Mouse (Mus musculus) midbrain, embryonic 16.5 days (tissue): Measurements from ENCODE around the gene Il10rb. TPM values are rescaled to one million over a fixed set of nuclear protein-coding genes. Genes with fewer than 3 reads are reported as not detected.

Source experiments
- ATAC-seq: fragments of 200-750 bp; cut with Nextera tagmentation; 2 replicates; pipeline ENCODE4 v1.8.0; 2017; ENCODE audit warnings: moderate TSS enrichment
- H3K27ac ChIP-seq: fragments of 300-500 bp; sonication (generic); 2 replicates; pipeline ENCODE4 v1.5.1; 2014; ENCODE audit warnings: mild to moderate bottlenecking, low read length, mixed read lengths
- H3K27me3 ChIP-seq: fragments of 300-500 bp; sonication (generic); 2 replicates; pipeline ENCODE4 v1.6.1; 2014; ENCODE audit warnings: low read depth, low read length, mixed read lengths; ENCODE audit not compliant: control insufficient read depth, insufficient read depth
- H3K36me3 ChIP-seq: fragments of 300-500 bp; sonication (generic); 2 replicates; pipeline ENCODE4 v1.6.1; 2014; ENCODE audit warnings: mild to moderate bottlenecking, low read length, moderate library complexity, mixed read lengths; ENCODE audit not compliant: control insufficient read depth, insufficient read depth
- H3K4me1 ChIP-seq: fragments of 300-500 bp; sonication (generic); 2 replicates; pipeline ENCODE4 v1.6.1; 2014; ENCODE audit warnings: mild to moderate bottlenecking, low read length, mixed read lengths; ENCODE audit not compliant: control insufficient read depth, insufficient read depth
- H3K4me2 ChIP-seq: fragments of 300-500 bp; sonication (generic); 2 replicates; pipeline ENCODE4 v1.6.1; 2014; ENCODE audit warnings: mild to moderate bottlenecking, low read length, mixed read lengths
- H3K4me3 ChIP-seq: fragments of 300-500 bp; sonication (generic); 2 replicates; pipeline ENCODE4 v1.5.1; 2014; ENCODE audit warnings: low read depth, mild to moderate bottlenecking, low read length, moderate library complexity, mixed read lengths
- H3K9ac ChIP-seq: fragments of 300-500 bp; sonication (generic); 2 replicates; pipeline ENCODE4 v1.6.1; 2014; ENCODE audit warnings: low read depth, low read length, mixed read lengths
- H3K9me3 ChIP-seq: fragments of 300-500 bp; sonication (generic); replicated peaks from 2 replicates; pipeline ENCODE4 v1.6.1; 2014; ENCODE audit warnings: mild to moderate bottlenecking, low read length, mixed read lengths; ENCODE audit not compliant: control insufficient read depth, poor library complexity, severe bottlenecking
- WGBS: fragments of 180-500 bp; shearing (Covaris S2); extraction: QIAGEN DNeasy Blood & Tissue Kit; methylation state at CpG from one replicate; pipeline ENCODE4 v1.1.7; 2014; 5-methylcytosine and 5-hydroxymethylcytosine counted together
- polyA plus RNA-seq: library from polyadenylated mRNA; unstranded; fragments of >200 nt; fragmentation: Nextera tagmentation; extraction: Ambion mirVana; gene quantifications from 2 replicates; pipeline ENCODE4 v1.2.1, GENCODE M21; 2015

Il10rb gene
- polyA plus RNA-seq, 1 experiment from 2014 or later: 11.1 TPM

- H3K9ac ChIP-seq: no peak overlapping the region
- H3K4me1 ChIP-seq: no peaks in the 10 kb centered on the region
- no peak overlapping the region for H3K27ac ChIP-seq
- ATAC-seq: no peak
- H3K4me3 ChIP-seq: no peak overlapping the region
- WGBS: 74% methylated on average over 5 of the region's 5 CpGs
- no peak overlapping the region for H3K4me2 ChIP-seq
- H3K27me3 ChIP-seq: no peaks in the 10 kb centered on the region
- no peaks in the 10 kb centered on the region for H3K36me3 ChIP-seq
- H3K9me3 ChIP-seq: no peaks in the 10 kb centered on the region
Measured at GRCm38 (mm10) chr16:91418531-91418930, 12.6 kb downstream of the Il10rb start.

DNA sequence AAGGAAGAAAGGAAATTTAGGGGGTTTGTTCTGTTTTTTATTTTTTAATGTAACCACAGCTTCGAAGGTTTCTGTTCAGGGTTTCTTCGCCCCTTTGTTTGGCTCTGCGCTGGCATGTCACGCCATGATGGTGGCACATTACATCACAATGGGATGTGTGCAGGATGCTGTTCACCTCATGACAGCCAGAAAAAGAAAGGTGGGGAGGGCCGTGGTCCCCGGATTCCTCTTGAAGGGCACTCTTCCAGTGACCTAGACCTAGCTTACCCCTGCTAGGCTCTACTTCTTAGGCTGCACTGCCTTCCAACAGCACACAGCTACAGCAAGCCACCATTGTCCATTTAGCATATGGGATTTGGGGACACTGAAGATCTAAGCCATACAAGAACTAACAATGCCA is 19.9 kb downstream of the Il10rb start:
- Histone ChIP-seq H3K4me3 (no peak overlapping the region), H3K9me3 (no peaks in the 10 kb centered on the region), H3K27ac (no peak overlapping the region), H3K4me2 (no peak overlapping the region), H3K27me3 (no peaks in the 10 kb centered on the region), H3K9ac (no peak overlapping the region), H3K36me3 (no peaks in the 10 kb centered on the region), H3K4me1 (no peaks in the 10 kb centered on the region)
- no peak for ATAC-seq
- WGBS: 89% methylated on average over 6 of the region's 6 CpGs

GRCm38 (mm10) chr16:91426586-91426985 is 20.6 kb downstream of the Il10rb start:
- no peak for ATAC-seq
- H3K4me3 ChIP-seq: no peak overlapping the region
- no peaks in the 10 kb centered on the region for H3K27me3 ChIP-seq
- no peak overlapping the region for H3K27ac ChIP-seq
- WGBS: 86% methylated on average over 4 of the region's 4 CpGs
- H3K4me2 ChIP-seq: no peak overlapping the region
- H3K9me3 ChIP-seq: no peaks in the 10 kb centered on the region
- H3K36me3 ChIP-seq: no peaks in the 10 kb centered on the region
- no peak overlapping the region for H3K9ac ChIP-seq
- H3K4me1 ChIP-seq: no peaks in the 10 kb centered on the region

DNA sequence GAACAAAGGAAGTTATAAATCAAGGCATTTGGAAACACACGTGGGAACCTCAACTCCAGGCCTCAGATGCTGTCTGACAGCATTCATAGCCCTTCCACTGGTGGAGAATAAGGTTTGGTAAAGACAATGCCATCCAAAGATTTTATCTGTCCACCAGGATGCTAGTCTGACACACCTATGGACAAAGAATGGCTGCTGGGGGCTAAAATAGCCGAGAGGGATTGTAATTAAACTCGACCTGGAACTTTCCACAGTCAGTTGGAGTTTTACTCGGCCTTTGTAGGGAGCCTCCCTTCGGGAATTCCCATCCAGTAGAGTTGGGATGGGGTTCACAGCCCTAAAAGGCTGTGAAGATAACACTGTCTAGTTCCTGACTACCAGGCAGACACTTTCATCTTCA is 21.5 kb downstream of the Il10rb start:
- Histone ChIP-seq H3K27me3 (no peaks in the 10 kb centered on the region), H3K27ac (no peak overlapping the region), H3K36me3 (no peaks in the 10 kb centered on the region), H3K4me3 (no peak overlapping the region), H3K9me3 (no peaks in the 10 kb centered on the region), H3K4me1 (no peaks in the 10 kb centered on the region), H3K9ac (no peak overlapping the region), H3K4me2 (no peak overlapping the region)
- 77% methylated on average over 5 of the region's 5 CpGs for WGBS
- no peak for ATAC-seq

DNA sequence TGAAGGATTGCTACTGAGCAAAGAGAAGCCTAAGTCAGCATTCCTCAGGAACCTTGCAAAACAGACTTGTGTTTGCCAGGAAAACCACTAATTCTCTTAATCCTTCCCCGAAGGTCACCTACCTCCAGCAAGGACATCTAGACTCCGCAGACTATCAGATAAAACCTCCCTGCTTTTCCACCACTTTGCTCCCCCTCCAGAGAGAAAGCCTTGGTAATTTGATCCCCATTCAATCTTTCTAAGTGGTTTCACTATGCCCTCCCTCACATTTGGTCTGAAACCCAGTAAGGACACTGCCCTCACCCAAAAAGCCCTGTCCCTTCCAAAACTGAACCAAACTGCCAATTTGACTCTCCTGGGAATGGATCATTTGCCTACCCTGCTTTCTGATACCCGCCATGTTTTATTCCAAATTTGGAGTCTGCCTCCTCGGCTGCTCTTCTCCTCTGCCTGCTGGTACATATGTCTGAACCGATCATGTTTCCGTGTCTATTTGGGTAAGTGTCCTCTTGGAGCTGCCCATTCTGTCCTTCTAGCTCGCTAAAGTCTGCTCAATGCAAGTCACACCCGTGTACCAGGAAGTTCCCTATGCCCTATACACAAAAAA is 22.4 kb downstream of the Il10rb start:
- Histone ChIP-seq H3K4me3 (no peak overlapping the region), H3K27me3 (no peaks in the 10 kb centered on the region), H3K27ac (no peak overlapping the region), H3K9ac (no peak overlapping the region), H3K9me3 (no peaks in the 10 kb centered on the region), H3K36me3 (no peaks in the 10 kb centered on the region), H3K4me2 (no peak overlapping the region), H3K4me1 (no peaks in the 10 kb centered on the region)
- WGBS: 81% methylated on average over 8 of the region's 8 CpGs
- no peak for ATAC-seq

- H3K4me3 ChIP-seq: no peak overlapping the region
- H3K9ac ChIP-seq: no peak overlapping the region
- no peaks in the 10 kb centered on the region for H3K36me3 ChIP-seq
- no peak for ATAC-seq
- no peaks in the 10 kb centered on the region for H3K9me3 ChIP-seq
- no peaks in the 10 kb centered on the region for H3K27me3 ChIP-seq
- H3K27ac ChIP-seq: no peak overlapping the region
- H3K4me1 ChIP-seq: no peaks in the 10 kb centered on the region
- no peak overlapping the region for H3K4me2 ChIP-seq
- 37% methylated on average over 5 of the region's 5 CpGs for WGBS
Measured at GRCm38 (mm10) chr16:91432720-91433328, 26.9 kb downstream of the Il10rb start.

DNA sequence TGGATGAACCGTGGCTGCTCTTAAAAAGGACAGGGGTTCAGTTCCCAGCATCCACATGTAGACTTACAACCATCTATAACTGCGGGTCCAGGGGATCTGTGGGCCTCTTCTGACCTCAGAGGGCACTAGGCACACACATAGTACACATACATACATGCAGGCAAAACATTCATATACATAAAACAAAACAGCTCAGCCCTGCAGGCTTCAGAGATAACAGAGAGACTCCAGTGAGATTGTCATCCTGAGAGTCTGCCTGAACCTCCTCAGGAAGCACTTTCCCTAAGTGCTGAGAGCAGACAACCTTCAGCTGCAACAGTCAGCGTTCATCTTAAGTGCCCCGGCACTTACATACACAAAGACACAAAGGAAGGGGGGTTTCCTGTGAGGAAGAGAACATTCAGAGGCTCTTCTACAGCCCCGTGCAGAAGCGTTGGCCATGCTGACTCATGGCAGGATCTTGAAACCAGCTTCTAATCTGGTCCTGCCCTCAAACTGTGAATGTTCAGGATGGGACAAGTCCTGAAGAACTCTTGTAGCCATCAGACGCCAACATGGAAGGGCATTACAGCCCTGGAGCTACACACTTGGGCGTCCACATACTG is 27.5 kb downstream of the Il10rb start:
- no peaks in the 10 kb centered on the region for H3K4me1 ChIP-seq
- H3K27ac ChIP-seq: no peak overlapping the region
- no peak overlapping the region for H3K4me3 ChIP-seq
- no peak overlapping the region for H3K9ac ChIP-seq
- 68% methylated on average over 8 of the region's 8 CpGs for WGBS
- no peak for ATAC-seq
- no peaks in the 10 kb centered on the region for H3K36me3 ChIP-seq
- H3K27me3 ChIP-seq: no peaks in the 10 kb centered on the region
- H3K9me3 ChIP-seq: no peaks in the 10 kb centered on the region
- H3K4me2 ChIP-seq: no peak overlapping the region

GRCm38 (mm10) chr16:91434119-91434518 is 28.2 kb downstream of the Il10rb start:
- ATAC-seq: no peak
- H3K27me3 ChIP-seq: no peaks in the 10 kb centered on the region
- no peak overlapping the region for H3K4me3 ChIP-seq
- 92% methylated on average over 3 of the region's 3 CpGs for WGBS
- H3K27ac ChIP-seq: no peak overlapping the region
- H3K4me2 ChIP-seq: no peak overlapping the region
- H3K36me3 ChIP-seq: no peaks in the 10 kb centered on the region
- no peaks in the 10 kb centered on the region for H3K9me3 ChIP-seq
- H3K4me1 ChIP-seq: no peaks in the 10 kb centered on the region
- H3K9ac ChIP-seq: no peak overlapping the region

DNA sequence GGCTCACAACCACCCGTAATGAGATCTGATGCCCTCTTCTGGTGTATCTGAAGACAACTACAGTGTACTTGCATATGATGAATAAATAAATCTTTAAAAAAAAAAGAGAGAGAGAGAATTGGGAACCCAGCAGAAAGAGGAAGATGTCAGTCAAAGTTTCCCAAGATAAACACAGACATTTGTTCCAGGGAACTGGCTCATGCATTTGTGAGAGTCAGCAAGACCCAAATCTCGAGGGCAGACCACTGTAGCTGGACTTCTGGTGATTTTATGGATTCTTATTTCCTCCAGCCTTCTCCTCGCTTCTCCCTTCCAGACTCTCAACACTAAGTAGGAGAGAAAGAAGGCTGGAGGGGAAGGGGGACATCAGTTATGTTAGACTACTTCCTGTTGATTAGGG is 32.1 kb downstream of the Il10rb start:
- no peaks in the 10 kb centered on the region for H3K9me3 ChIP-seq
- ATAC-seq: no peak
- H3K27ac ChIP-seq: no peak overlapping the region
- H3K27me3 ChIP-seq: no peaks in the 10 kb centered on the region
- H3K4me3 ChIP-seq: no peak overlapping the region
- 76% methylated on average over 3 of the region's 3 CpGs for WGBS
- H3K4me2 ChIP-seq: no peak overlapping the region
- H3K9ac ChIP-seq: no peak overlapping the region
- no peaks in the 10 kb centered on the region for H3K36me3 ChIP-seq
- no peaks in the 10 kb centered on the region for H3K4me1 ChIP-seq
